Mouse (Mus musculus): ENCODE measurements around the gene Kcnk5. TPM values are rescaled to one million over a fixed set of nuclear protein-coding genes. Genes with fewer than 3 reads are reported as not detected.
A peak's percentile ranks its signal among the peaks of the same experiment; 100 is the strongest.

Gene Kcnk5
- polyA plus RNA-seq, 1 experiment from 2014 or later: 5.5 TPM

DNA sequence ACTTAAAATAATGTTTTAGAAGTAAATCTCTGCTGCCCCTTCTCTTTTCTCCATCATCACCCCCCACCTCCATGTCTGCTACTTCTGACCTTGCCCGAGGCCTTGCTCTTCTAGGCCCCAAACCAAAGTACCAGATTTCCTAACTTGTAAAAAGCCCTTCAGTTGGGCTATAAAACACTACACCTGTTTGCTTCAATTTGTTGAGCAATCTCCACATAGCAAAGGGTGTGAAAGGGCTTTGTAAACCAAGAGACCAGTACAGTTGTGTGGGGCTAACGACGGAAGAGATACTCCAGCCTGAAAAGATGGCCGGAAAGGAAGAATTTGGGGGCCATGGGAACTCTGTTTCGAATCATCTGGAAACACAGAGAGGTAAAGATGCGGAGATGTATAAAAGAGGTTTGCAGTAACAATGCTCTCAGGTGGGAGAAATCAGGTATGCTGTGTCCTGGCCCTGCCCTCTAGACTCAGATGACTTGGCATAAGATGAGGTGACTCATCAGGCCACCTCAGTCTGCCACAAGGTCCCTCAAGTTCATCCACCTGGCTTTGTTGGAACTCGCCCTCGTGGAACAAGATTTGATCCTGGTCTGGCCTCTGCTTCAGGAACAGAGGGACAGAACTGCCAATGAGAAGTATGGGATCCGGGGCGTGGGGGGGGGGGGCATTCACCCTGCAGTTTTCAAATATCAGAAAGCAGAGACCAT is 46.5 kb downstream of the Kcnk5 start:
- Histone ChIP-seq H3K4me2 (replicated peaks; ENCODE audit: low read depth, low read length) (no peak overlapping the region), H3K4me1 (ENCODE audit: control insufficient read depth, insufficient read depth, low read length) (no peaks in the 10 kb centered on the region), H3K27ac (ENCODE audit: low read length) (no peak overlapping the region), H3K9me3 (ENCODE audit: control insufficient read depth, low read depth, low read length) (no peaks in the 10 kb centered on the region), H3K36me3 (ENCODE audit: control insufficient read depth, insufficient read depth, low read length) (no peaks in the 10 kb centered on the region), H3K9ac (replicated peaks; ENCODE audit: low read depth, low read length) (no peak overlapping the region), H3K4me3 (ENCODE audit: low read depth, low read length) (no peak overlapping the region), H3K27me3 (ENCODE audit: control insufficient read depth, insufficient read depth, low read length) (no peaks in the 10 kb centered on the region)
- ATAC-seq (ENCODE audit: insufficient number of reproducible peaks, insufficient read depth, low FRiP score, low read depth): no peak
- 84% methylated on average over 10 of the region's 10 CpGs for WGBS

DNA sequence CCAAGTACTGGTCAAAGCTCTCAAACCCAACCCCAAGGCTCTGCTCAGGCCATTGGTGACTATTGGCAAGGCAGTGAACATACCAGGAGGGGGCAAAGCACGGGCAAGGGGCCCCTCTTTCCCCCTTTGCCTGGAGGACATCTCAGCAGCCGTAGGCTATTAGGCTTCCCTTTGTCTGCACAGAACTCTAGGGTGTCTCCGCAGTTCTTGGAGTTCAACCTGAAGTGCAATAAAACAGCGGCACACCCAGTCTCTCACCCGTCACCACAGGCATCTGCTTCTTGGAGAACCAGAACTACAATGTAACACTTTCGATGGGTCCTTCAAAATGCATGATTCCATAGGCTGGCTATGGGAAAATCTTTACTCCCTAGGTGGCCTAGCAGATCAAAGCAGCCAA is 53.4 kb downstream of the Kcnk5 start:
- 77% methylated on average over 6 of the region's 6 CpGs for WGBS
- Histone ChIP-seq H3K9ac (replicated peaks; ENCODE audit: low read depth, low read length) (no peak overlapping the region), H3K27ac (ENCODE audit: low read length) (no peak overlapping the region), H3K36me3 (ENCODE audit: control insufficient read depth, insufficient read depth, low read length) (no peaks in the 10 kb centered on the region), H3K4me3 (ENCODE audit: low read depth, low read length) (no peak overlapping the region), H3K9me3 (ENCODE audit: control insufficient read depth, low read depth, low read length) (no peaks in the 10 kb centered on the region), H3K27me3 (ENCODE audit: control insufficient read depth, insufficient read depth, low read length) (no peaks in the 10 kb centered on the region), H3K4me2 (replicated peaks; ENCODE audit: low read depth, low read length) (no peak overlapping the region), H3K4me1 (ENCODE audit: control insufficient read depth, insufficient read depth, low read length) (no peaks in the 10 kb centered on the region)
- ATAC-seq (ENCODE audit: insufficient number of reproducible peaks, insufficient read depth, low FRiP score, low read depth): no peak

DNA sequence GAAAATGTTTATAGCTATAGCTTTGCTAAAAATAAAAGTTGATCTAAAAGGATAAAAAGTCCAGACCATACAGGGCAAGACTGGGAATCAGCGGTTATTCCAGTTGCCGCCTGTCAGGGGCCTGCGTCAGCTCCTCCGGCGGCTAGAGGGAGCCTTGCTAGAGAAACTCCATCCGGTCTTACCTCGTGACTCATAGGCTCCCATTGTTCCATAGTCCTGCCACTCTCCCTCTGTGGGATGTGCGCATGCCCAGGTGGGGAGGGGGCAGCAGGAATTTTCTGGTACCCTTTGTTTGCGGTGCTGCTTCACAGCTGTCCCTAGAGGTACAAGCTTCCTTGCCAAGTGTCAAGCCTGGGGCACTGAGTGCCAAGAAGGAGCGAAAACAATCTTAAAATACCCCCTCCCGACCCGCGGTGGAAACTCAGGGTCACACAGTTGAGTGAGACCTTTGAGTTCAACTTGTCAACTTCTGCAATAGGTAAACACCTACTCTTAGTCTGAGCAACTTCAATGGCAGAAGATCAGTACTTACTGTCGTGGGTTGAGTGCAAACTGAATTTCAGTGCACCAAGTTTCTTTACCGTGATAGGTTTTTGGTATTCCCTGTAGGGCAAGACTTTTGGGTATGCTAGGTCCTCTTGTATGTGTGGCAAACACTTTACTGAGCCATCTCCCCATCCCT is 54.1 kb downstream of the Kcnk5 start:
- Histone ChIP-seq H3K27me3 (ENCODE audit: control insufficient read depth, insufficient read depth, low read length) (no peaks in the 10 kb centered on the region), H3K9ac (replicated peaks; ENCODE audit: low read depth, low read length) (no peak overlapping the region), H3K36me3 (ENCODE audit: control insufficient read depth, insufficient read depth, low read length) (no peaks in the 10 kb centered on the region), H3K9me3 (ENCODE audit: control insufficient read depth, low read depth, low read length) (no peaks in the 10 kb centered on the region), H3K4me3 (ENCODE audit: low read depth, low read length) (no peak overlapping the region), H3K4me2 (replicated peaks; ENCODE audit: low read depth, low read length) (no peak overlapping the region), H3K4me1 (ENCODE audit: control insufficient read depth, insufficient read depth, low read length) (no peaks in the 10 kb centered on the region), H3K27ac (ENCODE audit: low read length) (no peak overlapping the region)
- no peak for ATAC-seq (ENCODE audit: insufficient number of reproducible peaks, insufficient read depth, low FRiP score, low read depth)
- 80% methylated on average over 15 of the region's 15 CpGs for whole genome bisulfite sequencing

DNA sequence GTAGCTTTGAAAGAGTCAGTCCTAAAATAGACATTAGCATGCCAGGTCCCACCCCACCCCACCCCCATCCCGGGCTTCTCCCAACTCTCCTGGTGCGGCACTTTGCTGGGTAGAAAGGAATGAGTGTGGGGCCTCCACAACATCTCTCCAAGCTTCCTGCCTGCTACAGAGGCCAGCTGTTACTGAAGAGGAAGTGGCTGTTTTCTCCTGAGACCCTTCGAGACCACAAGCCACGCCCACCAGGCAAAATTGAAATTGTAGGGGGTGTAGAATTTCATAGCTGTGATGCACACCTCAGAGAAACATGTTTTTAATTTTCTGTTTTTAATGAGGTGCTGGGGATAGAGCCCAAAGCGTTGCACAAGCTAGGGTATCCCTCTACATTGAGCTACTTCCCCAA is 60.7 kb downstream of the Kcnk5 start:
- Histone ChIP-seq H3K4me3 (ENCODE audit: low read depth, low read length) (no peak overlapping the region), H3K27ac (ENCODE audit: low read length) (no peak overlapping the region), H3K9ac (replicated peaks; ENCODE audit: low read depth, low read length) (no peak overlapping the region), H3K9me3 (ENCODE audit: control insufficient read depth, low read depth, low read length) (no peaks in the 10 kb centered on the region), H3K36me3 (ENCODE audit: control insufficient read depth, insufficient read depth, low read length) (no peaks in the 10 kb centered on the region), H3K4me2 (replicated peaks; ENCODE audit: low read depth, low read length) (no peak overlapping the region), H3K4me1 (ENCODE audit: control insufficient read depth, insufficient read depth, low read length) (no peaks in the 10 kb centered on the region), H3K27me3 (ENCODE audit: control insufficient read depth, insufficient read depth, low read length) (no peaks in the 10 kb centered on the region)
- WGBS: 64% methylated on average over 5 of the region's 5 CpGs
- no peak for ATAC-seq (ENCODE audit: insufficient number of reproducible peaks, insufficient read depth, low FRiP score, low read depth)

- Histone ChIP-seq H3K4me1 (ENCODE audit: control insufficient read depth, insufficient read depth, low read length) (no peaks in the 10 kb centered on the region), H3K4me3 (ENCODE audit: low read depth, low read length) (no peak overlapping the region), H3K27me3 (ENCODE audit: control insufficient read depth, insufficient read depth, low read length) (no peaks in the 10 kb centered on the region), H3K36me3 (ENCODE audit: control insufficient read depth, insufficient read depth, low read length) (no peaks in the 10 kb centered on the region), H3K9me3 (ENCODE audit: control insufficient read depth, low read depth, low read length) (no peaks in the 10 kb centered on the region), H3K27ac (ENCODE audit: low read length) (no peak overlapping the region), H3K4me2 (replicated peaks; ENCODE audit: low read depth, low read length) (no peak overlapping the region), H3K9ac (replicated peaks; ENCODE audit: low read depth, low read length) (no peak overlapping the region)
- WGBS: 91% methylated on average over 11 of the region's 11 CpGs
- ATAC-seq (ENCODE audit: insufficient number of reproducible peaks, insufficient read depth, low FRiP score, low read depth): no peak
Observed at GRCm38 (mm10) chr14:20120012-20120411, 61.6 kb downstream of the Kcnk5 start.

- no peak for ATAC-seq (ENCODE audit: insufficient number of reproducible peaks, insufficient read depth, low FRiP score, low read depth)
- Histone ChIP-seq H3K36me3 (ENCODE audit: control insufficient read depth, insufficient read depth, low read length) (no peaks in the 10 kb centered on the region), H3K4me2 (replicated peaks; ENCODE audit: low read depth, low read length) (no peak overlapping the region), H3K9ac (replicated peaks; ENCODE audit: low read depth, low read length) (no peak overlapping the region), H3K9me3 (ENCODE audit: control insufficient read depth, low read depth, low read length) (0 out of 2 replicates have a peak, but pooled peaks cover 5% of the 10 kb centered on the region), H3K27me3 (ENCODE audit: control insufficient read depth, insufficient read depth, low read length) (no peaks in the 10 kb centered on the region), H3K4me1 (ENCODE audit: control insufficient read depth, insufficient read depth, low read length) (no peaks in the 10 kb centered on the region), H3K27ac (ENCODE audit: low read length) (no peak overlapping the region), H3K4me3 (ENCODE audit: low read depth, low read length) (no peak overlapping the region)
- WGBS: 44% methylated on average over 9 of the region's 9 CpGs
Observed at GRCm38 (mm10) chr14:20116149-20116605, 65.4 kb downstream of the Kcnk5 start.

DNA sequence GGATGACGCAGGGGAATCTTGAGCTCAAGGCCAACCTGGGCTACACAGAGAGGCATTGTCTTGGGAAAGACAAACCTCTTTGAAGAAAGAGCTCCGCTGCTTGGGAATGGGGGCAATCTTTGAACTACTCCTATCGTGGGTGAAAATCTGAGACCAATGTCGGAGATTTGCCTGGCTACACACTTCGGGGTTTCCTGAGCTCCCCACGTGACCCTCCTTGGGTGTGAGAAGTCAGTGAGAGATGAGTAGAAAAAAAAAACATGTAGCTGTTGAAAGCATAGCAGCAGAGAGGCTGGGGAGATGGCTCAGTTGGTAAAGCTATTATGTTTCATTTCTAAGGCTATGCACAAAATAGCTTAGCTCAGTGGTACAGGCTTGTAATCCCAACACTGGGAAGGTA is 66.7 kb downstream of the Kcnk5 start:
- Histone ChIP-seq H3K27ac (ENCODE audit: low read length) (no peak overlapping the region), H3K9ac (replicated peaks; ENCODE audit: low read depth, low read length) (no peak overlapping the region), H3K4me3 (ENCODE audit: low read depth, low read length) (no peak overlapping the region), H3K36me3 (ENCODE audit: control insufficient read depth, insufficient read depth, low read length) (no peaks in the 10 kb centered on the region), H3K9me3 (ENCODE audit: control insufficient read depth, low read depth, low read length) (0 out of 2 replicates have a peak, but pooled peaks cover 5% of the 10 kb centered on the region), H3K4me2 (replicated peaks; ENCODE audit: low read depth, low read length) (no peak overlapping the region), H3K4me1 (ENCODE audit: control insufficient read depth, insufficient read depth, low read length) (no peaks in the 10 kb centered on the region), H3K27me3 (ENCODE audit: control insufficient read depth, insufficient read depth, low read length) (no peaks in the 10 kb centered on the region)
- no peak for ATAC-seq (ENCODE audit: insufficient number of reproducible peaks, insufficient read depth, low FRiP score, low read depth)
- WGBS: 87% methylated on average over 6 of the region's 6 CpGs

DNA sequence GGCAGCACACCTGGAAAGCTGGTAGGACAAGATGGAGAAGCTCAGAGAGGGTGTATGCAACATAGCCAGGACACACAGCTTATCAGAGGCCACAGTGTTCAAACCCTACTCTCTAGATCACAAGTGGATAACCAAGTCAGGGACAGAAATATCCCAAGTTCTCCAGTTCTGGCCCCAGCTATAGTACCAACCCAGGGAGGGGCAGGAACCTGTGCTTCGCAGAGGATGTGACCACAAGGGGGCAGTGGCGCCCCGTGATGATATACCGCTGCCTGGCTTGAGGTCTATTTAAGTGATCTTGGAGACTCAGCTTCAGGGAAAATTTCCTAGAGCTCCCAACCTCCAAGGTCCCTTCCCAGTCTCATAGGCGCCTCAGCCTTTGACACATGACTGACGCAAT is 67.6 kb downstream of the Kcnk5 start:
- Histone ChIP-seq H3K27ac (ENCODE audit: low read length) (no peak overlapping the region), H3K4me3 (ENCODE audit: low read depth, low read length) (no peak overlapping the region), H3K27me3 (ENCODE audit: control insufficient read depth, insufficient read depth, low read length) (no peaks in the 10 kb centered on the region), H3K9ac (replicated peaks; ENCODE audit: low read depth, low read length) (no peak overlapping the region), H3K36me3 (ENCODE audit: control insufficient read depth, insufficient read depth, low read length) (no peaks in the 10 kb centered on the region), H3K4me1 (ENCODE audit: control insufficient read depth, insufficient read depth, low read length) (no peaks in the 10 kb centered on the region), H3K9me3 (ENCODE audit: control insufficient read depth, low read depth, low read length) (0 out of 2 replicates have a peak, but pooled peaks cover 5% of the 10 kb centered on the region), H3K4me2 (replicated peaks; ENCODE audit: low read depth, low read length) (no peak overlapping the region)
- peak; percentile 53; the same call in 1 of the 2 replicates for ATAC-seq (ENCODE audit: insufficient number of reproducible peaks, insufficient read depth, low FRiP score, low read depth)
- WGBS: 4% methylated on average over 6 of the region's 6 CpGs
